Mouse (Mus musculus) right cerebral cortex, adult 2 months (tissue): Measurements from ENCODE around the gene Hacl1.

Experiments
- DNase-seq, 2 experiments: peaks; one replicate each; pipeline ENCODE4 v3.0.0; 2021 to 2022; ENCODE audit warnings: low spot score in 2 of 2

Gene Hacl1

DNA sequence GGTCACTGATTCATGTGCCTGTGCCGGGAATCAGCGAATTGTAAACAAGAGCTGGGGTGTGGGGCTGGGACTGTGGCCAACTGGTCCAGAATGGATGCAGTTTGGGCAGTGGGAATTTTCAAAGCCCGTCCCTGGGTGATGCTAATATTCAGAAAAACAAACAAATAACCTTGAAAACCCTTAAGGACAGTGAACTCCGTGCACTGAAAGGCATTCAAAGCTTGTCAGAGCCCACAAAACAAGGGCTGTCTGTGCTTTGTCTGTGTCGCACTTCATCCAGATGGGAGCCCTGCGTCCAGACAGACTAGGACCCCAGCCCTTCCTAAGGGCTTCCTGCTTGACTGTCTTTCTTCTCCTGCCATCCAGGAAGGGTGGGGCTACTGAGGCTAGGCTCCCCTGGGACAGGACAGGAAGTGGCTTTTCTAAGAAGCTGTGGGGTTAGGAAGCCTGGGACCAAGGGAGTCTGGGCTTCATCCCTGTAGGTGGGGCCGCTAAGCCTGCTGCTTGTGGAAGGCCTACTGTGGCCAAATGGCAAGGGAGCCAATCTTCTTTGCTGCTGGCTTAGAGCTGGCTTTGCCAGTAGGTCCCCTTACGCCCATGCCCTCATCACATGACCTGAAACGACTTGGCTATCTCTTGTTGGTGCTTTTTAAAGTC is 21.6 kb upstream of the Hacl1 start:
- peak; percentile 35 to 56 for DNase-seq

DNA sequence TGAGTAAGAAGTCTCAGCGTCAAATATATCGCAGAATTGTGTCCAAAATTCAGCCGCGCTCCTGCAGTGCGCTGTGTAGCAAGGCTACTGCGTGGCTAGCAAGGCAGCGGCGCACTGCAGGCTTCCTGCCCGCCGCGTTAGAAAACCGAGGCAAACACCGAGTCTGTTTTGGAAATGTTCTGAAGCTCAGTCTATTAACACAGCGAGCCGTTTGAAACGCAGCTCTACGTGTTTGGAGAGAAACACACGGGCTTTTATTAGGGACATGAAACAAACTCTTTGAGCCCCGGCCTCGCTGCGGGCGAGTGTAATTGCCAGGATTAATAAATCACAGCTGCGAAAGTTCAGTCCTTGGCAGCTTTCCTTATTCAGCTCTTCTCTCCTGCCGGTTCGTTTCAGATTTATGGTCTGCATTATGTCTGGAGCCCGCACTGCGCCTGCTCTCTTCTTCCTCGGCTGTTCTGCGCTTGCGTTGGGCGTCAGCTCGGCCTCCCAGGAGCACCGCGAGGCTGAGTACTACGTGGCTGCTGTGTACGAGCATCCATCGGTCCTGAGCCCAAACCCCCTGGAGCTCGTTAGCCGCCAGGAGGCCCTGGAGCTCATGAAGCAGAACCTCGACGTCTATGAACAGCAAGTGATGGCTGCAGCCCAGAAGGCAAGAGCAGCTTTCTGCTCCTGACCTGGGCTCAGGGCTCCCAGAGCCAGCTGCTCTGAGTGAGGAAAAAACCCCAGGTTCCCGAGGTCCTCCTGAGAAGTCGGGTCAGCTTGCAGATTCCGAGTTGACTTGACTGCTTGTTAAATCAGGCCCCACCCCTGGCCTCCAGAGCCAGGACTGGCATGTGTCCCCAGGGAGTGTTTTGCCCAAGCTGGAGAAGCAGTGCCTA is 20.8 kb upstream of the Hacl1 start:
- peak; percentile 89 to 92 for DNase-seq

DNA sequence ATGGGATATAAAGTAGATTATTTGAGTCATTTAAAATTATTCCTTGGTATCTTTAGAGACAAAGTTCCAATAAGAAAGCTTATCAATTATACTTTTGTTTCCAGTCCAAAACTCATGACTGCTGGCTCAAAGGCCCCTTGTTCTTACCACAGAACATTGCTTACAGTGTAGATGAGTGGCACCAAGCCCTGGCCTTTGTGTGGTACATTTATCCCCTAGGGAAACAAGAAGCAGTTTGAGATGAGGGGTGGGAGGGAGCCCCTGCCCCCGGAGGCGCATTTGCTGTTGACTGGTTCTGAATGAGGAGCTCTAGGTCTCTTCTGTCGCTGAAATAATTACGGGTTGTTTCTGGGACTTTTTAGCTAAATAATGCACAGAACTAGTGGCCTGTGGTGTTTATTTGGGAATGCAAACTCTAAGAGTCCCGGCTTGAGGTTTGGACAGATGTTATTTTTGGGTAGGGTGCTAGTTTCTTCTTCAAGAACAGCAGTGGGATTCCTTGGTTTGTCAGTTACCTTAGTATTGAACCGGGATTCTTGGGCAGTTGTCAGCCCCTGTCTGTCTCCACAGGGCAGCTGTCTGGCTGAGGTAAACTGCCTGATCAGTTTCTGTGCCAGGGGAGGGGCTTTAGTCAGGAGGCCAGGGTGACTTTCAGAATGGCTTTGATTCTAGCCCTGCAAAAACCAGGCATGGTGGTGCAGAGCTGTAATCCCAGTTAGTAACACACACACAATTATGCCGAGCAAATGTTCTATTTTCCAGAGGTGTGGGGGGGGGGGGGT is 19.4 kb upstream of the Hacl1 start:
- peak in 1 of 2 experiments; percentile 13 for DNase-seq

DNA sequence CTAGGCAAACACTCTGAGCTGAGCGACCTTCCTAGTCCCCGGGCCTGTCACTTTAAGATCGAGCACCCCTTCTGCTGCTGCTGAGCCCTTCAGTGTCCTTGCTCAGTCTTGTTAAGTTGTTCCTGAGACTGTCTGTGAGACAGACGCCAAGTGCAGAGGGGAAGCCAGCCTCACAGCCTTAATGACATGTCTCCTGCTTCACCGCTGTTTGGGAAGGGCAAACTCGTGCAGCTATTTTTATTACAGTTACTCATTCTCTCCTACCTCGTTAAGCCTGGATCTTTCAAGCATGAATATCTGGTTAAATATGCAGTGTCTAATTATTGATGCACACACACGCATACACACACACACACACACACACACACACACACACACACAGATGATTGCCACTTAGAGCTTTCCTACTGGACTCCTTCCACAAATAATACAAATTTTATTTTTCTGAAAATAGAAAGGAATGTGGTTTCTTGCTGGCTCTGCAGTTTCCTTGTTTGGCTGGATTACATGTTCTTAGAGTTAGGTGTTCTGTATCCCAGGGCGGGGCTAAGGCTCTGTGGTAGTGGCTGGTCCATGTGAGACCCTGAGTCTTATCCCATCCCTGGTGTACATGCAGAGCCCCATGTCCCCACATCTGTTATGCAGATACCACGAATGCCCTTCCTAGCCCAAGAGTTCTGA is 18.6 kb upstream of the Hacl1 start:
- peak; percentile 29 to 34 for DNase-seq

DNA sequence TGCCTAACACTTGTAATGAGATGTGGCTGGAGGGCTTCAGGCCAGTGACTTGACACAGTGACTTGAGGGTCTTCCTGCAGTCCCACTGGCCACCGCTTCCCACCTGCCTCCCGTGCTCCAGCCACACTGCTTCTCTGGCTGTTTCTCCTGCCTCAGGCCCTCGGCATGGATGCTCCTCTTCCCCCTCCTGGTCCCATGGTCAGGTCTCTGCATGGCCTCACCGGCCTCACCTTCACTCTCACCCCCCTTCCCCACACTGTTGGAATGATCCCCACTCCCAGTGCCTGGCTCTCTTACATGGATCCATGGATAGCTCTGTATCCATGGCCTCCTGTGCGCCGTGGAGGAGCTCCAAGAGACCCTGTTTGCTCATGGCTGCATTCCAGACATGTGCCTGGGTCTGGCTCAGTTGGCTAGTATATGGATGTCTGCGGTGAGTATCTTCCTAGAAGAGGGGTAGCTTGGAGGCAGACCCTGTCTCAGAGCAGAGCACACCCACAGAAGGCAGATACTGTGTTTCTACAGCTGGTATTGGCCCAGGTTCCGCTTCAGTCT is 17.1 kb upstream of the Hacl1 start:
- no peak for DNase-seq

DNA sequence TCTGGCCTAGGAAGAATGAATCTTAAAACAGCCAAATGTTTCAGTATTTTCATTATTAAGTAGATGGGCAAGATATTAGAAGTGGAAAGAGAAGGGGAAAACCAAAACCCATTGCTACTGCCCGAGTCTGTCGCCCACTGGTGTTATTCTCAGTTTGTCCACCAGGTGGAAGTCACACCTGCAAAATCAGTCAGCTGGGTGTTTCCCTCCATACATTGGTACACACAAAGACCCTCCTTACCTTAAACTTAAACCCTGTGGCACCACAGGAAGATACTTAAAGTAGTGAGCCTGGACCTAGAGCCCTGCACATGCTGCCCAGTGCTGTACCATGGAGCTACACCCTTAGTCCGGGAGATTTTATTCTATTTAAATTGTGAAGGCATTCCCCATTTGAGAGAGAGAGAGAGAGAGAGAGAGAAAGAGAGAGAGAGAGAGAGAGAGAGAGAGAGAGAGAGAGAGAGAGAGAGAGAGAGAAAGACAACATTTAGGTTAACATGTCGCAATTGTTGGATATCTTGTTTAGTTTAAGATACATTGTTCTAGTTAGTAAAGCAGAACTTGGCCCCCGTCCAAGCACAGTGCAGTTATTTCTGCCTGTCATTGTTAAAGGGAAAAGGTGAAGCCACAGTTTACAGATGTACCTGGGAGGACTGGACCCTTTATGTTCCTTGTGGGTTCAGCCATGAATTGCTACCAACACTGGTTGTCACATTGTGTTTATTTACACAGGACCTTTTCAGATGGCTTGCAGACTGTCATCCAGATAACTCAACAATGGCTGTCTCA is 16.0 kb upstream of the Hacl1 start:
- DNase-seq, result peak; percentile 86 to 87

DNA sequence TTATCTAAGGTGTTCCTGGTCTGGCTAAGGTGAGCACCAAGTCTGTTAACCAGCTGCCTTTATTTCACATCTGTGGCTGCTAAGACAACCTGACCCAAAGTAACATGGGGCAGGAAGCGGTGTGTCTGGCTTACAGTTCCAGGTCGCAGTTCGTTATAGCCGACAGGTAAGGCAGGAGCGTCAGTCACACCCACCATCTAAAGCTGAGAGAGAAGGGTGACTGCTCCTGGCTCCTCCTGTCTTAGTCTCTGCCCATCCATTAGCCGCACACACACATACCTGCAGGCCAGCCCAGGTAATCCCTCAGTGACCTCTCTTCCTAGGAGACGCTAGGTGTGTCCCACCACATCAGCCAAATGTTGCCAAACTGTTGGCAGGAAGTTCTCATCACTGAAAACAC is 15.3 kb upstream of the Hacl1 start:
- DNase-seq, result no peak

DNA sequence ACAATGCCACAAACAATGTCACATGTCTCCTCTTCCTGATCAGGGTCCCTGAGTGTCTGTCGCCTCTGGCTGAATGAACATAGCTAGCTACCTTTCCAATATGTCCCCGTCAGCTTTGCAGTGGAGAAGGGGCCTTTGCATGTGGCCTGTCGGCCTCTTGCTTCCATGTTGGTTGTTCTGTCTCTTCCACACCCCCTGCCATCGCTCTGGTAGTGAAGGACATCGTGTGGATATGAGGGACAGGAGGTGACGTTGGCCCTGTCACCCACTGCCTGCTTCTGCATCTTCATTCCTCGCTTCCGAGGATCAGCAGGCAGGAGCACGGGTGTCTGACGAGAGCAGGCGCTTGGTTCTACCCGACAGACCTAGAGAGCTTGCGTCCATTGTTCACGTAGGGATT is 14.3 kb upstream of the Hacl1 start:
- DNase-seq, result no peak

DNA sequence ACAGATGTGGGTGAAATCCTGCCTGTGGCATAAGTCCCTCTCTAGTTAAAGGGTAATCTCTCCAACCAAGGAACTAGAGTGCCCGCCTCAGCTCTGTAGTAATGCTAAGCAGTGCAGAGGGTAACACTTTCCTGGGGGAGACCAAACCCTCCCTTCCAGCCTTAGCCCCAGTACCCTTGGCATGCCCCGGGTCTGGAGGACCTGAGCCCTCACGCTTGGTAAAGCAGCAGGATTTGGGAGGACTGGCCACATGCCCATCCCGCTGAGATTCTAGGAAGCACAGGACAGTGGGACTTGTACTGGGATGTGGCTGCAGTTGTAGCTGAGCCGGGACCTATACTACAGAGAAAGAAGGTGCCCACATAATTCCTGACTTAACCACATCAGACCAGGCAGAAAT is 13.7 kb upstream of the Hacl1 start:
- DNase-seq, result no peak

DNA sequence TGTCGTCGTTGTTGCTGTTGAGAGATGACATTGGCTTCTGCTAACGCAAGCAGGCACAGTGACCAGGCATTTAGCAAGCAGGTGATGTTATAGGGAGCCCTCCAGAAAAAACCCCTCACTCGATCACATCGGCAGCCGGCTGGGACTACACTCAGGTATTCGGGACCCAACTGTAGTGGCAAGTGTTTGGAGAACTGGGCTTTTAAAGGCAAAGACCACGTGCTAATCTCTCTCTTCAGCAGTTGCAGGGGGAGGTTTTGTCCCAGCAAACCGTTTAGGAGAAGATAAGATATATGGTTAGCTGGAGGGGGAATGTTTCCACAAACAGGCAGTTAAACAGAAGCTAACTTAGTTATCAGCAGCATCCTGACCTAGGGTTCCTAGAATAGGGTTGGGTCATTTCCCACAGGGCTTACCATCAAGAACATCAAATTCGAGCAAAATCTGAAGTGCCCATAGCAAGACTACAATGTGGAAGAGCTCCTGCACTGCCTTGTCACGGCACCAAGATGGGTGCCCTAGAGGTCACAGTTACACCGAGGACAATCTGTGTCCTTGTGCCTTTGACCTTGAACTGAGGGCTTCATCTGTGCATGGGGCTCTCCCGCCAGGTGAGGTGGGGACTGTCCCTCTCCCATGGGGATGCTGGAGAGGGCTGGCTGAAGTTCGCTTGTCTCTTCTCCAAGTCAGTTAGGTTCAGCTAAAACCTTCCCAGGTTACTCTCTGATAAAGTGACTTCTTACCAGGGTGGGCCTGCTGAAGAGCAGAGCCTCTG is 12.2 kb upstream of the Hacl1 start:
- no peak for DNase-seq

DNA sequence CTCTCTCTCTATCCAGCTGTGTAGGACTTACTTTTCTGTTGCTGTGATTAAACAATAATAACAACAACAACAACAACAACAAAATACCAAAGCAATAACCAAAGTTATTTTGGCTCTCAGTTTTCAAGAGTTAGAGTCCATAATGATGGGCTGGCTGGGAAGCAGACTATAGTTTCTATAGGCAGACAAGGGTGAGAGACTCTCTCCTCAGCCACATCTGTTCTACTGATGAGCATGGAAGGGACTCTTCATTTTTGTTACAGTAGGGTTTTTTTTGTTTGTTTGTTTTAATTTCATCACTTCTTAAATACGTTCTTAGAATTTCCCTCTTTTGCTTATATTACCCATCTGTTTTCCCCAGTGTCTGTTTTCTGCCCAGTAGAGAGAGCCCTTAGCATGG is 11.5 kb upstream of the Hacl1 start:
- DNase-seq, result no peak

DNA sequence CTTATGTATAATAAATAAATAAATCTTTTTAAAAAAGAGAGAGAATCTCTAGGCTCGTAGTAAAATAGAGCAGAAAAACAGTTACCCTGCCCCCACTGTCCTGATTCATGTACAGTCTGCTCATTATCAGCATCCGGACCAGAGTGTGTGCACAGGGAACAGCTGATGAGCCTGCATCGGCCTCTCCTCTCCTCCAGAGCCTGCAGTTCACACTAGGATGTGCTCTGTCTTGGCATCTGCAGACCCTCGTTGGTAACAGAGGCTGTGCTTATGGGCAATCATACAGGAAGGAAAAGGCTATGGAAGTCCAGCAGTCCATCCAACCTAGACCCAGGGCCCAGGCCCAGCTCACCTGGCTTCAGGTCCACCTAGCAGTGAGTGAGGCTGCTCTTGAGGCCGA is 11.0 kb upstream of the Hacl1 start:
- no peak for DNase-seq

DNA sequence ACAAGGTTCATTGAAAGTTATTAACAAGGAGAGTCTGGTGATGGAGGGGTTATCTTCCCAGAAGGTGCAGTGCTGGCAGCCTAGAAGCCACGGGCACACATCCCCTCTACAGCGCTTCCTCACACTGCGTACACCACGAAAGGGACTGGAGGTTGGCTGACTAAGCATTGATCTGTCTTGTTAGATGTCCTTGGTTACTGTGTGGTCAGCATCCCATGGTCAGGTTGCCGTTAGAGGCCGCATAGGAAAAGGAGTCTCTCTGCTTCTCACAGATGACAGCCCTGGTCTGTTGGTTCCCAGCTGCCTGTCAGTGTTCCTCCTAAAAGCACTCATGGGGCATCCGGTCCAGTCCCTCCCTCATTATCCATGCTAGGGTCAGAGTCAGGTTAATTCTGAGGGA is 10.1 kb upstream of the Hacl1 start:
- DNase-seq, result no peak

DNA sequence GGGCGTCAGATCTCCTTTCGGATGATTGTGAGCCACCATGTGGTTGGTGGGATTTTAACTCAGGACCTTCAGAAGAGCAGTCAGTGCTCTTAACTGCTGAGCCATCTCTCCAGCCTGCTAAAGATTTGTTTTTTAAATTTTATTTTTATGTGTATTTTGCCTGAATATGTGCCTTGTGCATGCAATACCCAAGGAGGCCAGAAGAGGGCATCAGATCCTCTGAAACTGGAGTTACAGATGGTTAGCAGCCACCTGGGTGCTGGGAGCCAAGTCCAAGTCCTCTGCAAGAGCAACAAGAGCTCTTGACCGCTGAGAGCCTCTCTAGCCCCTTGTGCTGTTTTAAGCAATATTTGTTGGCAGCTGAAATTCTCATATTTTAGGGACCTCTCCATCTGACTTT is 9.3 kb upstream of the Hacl1 start:
- DNase-seq, result no peak

DNA sequence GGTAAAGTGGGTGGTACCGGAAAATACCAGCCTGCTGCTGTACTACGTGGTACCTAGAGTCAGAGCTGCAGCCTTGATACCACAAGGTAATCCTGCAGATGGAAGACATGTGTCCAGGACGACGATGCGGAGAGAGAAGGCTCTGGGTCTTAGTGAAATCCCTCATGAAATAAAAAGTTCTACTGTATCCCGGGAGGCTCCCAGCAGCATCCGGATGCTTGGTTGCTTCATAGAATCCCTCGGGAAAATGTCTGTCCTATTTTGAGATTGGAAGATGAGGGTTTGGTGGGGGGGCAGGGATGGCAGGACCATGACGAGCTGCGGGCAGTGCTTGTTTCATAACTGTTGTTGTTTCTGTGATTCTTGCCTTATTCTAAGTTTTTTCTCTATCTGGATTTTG is 6.9 kb upstream of the Hacl1 start:
- DNase-seq, result no peak

DNA sequence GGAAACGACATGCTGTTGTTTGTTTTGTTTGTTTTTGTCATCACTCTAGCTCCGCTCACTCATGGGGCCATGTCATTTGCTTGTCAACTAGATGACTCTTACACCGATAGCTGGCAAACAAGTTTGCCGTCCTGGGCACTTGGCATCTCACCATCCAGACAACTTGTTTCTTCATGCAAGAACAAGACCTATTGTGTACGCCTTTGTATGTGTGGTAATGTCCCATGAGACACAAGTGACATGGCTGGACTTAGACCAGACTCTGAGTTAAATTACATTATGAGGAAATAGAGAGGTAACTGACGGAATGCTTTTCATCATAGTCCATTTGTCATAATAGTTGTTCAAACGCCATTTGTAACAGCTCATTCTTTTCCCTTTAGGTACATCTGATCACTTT is 4.8 kb upstream of the Hacl1 start:
- DNase-seq, result no peak

DNA sequence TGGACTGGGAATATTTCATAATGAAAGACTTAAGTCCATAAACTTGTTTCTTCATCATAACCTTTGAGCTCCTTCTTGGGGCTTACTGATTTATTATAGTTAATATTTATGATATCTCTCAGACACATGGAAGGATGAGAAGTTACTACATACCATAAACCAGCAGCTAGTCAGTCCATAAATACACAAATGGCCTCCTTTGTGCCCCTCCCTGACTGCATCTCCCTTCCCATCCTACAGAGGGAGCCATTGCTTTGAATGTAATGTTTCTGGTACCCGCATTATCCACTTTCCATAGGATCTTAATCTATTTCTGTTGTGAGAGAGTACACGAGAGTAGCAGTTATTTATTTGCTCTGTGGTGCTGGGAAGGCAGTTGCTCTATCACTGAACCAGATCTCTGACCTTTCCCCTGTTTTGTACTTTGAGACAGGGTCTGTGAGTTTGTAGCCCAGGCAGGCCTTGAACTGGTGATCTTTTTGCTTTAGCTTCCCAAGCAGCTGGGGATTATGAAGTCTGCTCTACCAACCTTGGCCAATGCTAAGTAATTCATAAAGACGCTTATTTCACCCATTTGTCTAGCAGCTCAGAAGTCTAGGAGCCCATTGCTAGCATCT is 4.0 kb upstream of the Hacl1 start:
- no peak for DNase-seq

DNA sequence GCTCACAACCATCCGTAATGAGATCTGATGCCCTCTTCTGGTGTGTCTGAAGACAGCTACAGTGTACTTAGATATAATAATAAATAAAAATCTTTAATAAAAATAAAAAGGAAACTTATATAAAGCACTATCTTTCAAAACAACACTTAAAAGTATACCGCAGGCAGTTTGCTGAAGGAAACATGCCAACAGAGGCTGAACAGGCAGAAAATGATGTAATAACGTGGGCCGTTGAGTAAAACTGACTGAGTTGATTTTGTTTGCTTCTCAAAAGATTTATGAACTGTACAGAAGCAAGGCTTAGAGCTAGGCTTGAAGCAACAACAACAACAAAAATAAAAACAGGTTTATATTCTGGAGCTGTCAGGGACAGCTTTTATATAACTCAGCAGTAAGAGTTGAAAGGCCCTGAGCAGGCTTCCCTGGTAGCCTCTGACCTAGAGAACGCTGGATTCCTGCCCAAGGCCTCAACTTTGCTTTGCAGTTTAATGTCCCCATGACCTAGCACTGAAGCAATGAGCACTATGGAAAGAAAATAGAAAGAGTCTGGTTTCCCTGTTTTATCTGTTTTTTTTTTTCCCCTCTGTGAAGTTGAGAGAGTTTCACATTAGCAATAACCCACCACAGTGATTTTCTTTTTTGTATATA is 3.2 kb upstream of the Hacl1 start:
- DNase-seq, result no peak

DNA sequence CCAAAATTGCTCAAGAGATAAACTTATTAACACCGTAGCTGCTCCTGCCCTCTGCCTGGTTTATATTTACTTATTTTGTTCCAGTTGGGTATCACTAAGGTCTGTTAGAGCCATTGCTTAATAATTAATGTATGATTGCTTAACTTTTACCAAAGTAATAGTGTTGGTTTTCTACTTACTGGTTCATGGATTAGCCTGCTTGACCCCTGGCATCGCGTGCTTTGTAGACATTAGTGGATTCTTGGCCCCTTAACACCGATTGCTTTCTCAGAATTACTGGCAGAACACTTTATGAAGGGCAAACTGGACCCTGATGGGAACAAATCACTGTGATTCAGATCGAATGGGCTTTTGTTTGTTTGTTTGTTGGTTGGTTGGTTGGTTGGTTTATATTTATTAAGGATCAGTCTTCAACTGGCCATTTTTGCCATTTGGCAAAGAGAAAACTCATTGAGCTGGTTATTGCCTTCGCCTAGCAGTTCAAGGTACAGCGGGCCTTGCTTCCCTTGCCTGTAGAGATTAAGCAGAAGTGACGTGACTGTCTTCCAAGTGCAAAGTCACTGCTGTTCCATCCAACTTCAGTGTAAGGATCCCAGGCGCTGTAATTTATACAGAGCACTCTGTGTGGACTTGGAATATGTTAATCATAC is 545 bp upstream of the Hacl1 start:
- DNase-seq, result no peak
